Mouse (Mus musculus) adrenal gland, postnatal 14 days (tissue): ENCODE results near the gene Prom1. TPM values are rescaled to one million over a fixed set of nuclear protein-coding genes. Genes with fewer than 3 reads are reported as not detected.

ENCODE experiments used
- DNase-seq: peaks from one replicate; pipeline ENCODE4 v3.0.0; 2021; ENCODE audit warnings: mixed read lengths
- total RNA-seq: library from RNA; stranded (reverse); gene quantifications from 2 replicates; pipeline ENCODE4 v1.2.3, GENCODE M21; 2021

The Prom1 gene
- total RNA-seq, 1 experiment from 2014 or later = 11.4 TPM

DNA sequence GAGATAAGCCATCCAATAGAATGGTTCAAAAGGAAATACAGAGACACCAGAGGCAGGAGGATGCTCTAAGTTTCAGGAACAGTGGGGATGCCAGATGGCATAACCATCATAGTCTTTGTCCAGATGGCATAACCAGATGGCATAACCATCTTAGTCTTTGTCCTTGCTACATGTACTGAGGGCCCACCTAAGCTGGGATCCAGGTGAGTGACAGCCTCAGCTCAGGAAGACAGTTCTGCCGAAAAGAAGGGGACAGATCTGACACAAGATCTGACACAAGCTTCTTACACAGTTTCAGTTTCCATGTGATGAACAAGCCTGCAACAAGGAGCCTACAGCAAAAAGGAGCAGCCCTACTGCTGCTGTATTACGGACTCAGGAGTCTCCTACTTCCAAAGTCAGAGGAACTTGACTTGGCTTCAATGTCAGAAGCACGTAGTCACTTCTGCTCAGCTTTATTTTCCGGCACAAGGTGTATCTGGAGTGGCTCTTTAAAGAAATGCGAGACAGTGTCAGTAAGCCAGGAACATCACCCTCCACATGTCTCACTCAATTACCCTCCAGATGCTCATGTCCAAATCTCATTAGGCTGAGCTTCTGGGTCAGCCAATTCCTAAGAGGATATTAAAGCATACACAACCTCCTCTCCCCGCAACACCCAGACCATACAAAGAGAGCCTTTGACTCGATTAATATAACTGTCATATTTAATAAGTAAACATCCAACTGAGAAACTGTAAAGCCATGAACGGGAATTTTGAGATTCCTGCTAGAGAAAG lies 21.4 kb downstream of the Prom1 start:
- no peak for DNase-seq

GRCm38 (mm10) chr5:44075432-44075831 lies 26.4 kb downstream of the Prom1 start:
- DNase-seq = no peak

GRCm38 (mm10) chr5:44073634-44074033 lies 28.2 kb downstream of the Prom1 start:
- DNase-seq = no peak

DNA sequence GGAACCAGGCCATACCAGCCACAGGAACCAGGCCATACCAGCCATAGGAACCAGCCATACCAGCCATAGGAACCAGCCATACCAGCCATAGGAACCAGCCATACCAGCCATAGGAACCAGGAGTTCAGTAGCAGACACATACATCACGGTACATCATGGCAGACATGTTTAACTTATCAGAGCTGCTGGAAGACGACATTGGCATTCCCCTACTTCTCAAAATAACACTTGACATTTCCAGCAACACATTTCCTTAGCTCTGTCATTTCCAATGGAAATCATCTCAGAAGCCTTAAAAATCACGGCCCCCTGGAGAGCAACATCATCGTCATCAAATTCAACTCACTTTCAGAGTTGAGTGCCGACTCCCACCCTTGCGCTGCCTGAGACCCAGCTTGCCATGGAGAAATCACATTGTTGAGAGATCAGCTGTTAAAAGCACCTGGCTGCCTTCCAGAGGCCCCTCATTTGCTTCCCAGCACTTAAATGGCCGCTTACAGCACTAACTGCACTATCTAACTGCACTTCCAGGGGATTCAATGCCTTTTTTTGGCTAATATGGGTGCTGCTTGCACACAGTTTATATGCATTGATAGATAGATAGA lies 31.2 kb downstream of the Prom1 start:
- no peak for DNase-seq

GRCm38 (mm10) chr5:44058258-44058657 lies 43.6 kb downstream of the Prom1 start:
- no peak for DNase-seq

- DNase-seq = no peak
Observed at GRCm38 (mm10) chr5:44050213-44050612, 51.6 kb downstream of the Prom1 start.

- no peak for DNase-seq
Observed at GRCm38 (mm10) chr5:44049395-44049976, 52.3 kb downstream of the Prom1 start.

- DNase-seq = no peak
Observed at GRCm38 (mm10) chr5:44048568-44049363, 53.1 kb downstream of the Prom1 start.

DNA sequence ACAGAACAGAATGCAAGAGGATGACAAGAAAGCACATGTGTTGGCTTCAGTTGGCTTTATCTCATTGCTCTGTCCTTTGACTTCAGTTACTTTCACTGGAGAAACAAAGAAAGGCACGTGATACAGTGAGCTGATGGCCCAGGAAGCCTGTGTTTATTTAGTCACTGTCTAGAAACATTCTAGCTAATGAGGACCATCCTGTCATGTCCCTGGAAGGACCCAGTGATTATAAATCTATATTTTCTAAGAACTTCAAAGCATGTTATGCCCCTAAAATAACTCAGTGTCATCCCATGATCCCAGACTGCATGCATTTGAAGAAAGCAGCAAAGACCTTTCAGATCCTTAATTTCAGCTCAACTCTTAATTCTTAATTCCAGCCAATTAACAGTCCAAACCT lies 60.1 kb downstream of the Prom1 start:
- DNase-seq = no peak

DNA sequence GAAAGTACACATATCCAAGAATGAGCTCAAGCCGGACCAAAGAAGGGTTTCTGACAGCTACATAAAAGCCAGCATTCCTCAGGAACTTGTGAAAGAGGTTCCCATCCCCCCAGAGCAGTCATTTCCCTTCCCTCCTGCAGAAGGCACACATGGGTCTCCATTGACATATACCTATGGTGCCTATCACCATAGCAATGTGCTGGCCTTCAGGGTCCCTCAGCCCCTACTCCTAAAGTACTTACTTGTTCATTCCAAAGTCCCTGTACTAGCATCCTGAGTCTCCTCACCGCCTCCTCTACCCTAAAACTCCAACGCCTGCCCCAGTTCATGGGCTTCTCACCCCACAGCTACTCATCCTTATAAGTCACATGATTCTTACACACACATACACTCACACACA lies 60.8 kb downstream of the Prom1 start:
- no peak for DNase-seq

DNA sequence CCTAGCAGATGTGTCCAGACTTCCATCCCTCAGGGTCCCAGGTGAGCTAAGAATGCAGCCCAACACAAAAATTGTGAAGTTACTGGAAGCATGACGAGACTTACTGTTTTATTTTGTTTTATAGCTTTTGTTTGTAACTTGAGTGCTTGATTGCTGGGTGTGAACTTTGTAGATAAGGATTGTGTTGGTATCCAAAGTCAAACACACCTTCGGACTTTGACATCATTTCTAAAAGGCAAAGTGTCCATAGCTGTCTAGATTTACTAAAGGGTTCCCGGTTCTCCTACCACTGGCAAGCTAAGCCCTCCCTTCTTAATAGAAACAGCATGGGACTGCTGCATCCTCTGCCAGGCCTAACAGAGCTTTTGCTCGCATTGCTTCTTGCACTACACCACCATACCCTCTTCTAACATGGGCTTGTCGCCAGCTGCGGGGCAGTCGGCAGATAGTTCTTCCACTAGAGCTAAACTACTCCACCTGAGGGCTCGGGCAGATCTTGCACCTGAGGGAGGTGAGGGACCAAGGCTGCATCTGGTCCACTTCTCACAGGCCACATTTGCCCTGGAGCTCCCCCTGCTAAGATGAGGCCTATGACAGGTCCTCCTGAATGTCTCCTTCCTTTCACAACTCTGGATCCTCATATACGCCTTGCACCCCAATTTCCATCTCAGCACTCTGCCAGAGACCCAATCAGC lies 103.4 kb downstream of the Prom1 start:
- no peak for DNase-seq

DNA sequence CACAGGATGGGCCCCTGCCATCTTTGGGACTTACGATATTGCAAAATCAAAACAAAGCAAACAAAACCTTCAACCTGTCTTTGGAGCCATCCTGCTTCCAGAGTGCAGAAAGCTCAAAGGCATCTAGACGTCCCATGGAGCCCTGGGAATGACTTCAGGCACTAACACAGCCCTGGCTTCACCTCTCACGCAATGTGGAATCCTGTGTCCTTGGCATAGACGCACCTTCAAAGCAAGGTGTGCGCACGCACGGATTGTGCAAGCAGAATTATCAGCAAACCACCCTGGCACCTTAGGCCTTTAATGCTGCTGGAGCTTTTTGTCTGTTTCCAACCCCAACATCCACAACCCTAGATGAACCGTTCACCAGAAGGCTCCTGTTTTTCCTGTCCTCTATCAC lies 104.2 kb downstream of the Prom1 start:
- DNase-seq = no peak

DNA sequence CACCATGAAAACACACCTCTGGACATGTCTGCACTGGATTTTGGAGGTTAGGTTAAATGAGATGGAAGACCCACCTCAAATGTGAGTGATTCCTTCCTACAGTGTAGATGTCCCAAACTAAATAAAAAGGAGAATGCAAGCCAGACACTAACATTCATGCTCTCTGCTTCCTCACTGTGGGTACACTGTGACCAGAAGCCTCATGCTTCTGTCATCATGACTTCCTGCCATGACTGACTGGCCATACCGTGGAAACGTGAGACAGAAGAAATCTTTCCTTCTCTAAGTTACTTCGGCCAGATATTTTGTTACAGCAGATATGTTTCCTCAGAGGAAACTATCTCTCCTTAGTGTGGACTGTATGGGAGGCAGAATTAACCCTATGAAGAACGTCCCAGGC lies 105.7 kb downstream of the Prom1 start:
- no peak for DNase-seq

DNA sequence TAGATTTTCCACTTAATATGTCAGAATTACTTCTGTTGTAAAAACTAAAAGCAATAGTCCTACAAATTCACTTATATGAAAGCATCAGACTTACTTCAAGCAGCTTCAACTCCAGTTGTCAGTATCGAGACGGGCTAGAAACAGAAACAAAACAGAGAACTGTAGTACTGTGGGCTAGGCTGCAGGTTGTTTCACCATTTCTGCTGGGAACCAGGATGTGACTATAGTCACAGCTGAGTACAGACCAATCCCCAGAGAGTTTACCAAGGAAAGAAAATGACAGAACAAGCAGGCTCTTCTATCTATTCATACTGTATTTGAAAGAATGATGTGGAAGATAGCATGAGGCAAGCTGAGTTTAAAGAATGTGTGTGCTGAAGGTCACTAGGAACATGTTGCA lies 106.9 kb downstream of the Prom1 start:
- no peak for DNase-seq

DNA sequence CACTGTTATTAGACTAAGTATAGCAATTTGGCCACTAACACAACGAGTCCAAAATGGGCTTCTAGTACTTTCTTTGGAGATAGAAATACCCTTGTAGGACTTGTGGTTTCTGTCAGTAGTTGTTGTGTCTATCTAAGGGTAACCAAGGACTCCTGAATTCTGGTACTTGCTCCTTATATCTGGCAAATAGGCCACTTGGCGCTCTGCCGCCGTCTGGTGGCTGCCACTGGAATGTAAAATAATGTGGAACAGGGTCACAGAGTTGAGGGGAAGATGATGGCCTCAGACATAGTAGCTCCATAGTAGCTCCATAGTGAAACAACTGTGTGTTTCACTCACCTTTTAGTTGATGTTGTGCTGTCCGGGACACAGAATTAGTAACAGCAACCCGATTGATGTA lies 111.5 kb downstream of the Prom1 start:
- DNase-seq = peak; percentile 76

DNA sequence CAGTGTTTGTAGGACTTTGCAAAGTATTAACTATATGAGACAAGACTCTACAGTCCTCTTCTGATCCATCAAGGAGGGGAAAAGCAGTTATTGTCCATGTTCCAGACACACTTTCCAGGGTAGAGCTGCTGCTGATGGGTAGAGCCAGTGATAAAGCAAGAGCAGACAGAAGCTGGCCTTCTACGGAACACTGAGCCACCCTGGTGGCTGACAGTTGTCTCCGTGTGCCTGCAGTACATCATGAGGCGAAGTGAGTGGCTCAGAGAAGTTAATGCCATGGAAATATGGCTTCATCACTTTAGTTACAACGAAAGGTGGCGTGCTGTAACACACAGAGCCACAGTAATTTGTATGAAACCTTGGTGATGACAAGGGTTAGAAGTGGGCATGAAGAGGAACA lies 112.8 kb downstream of the Prom1 start:
- DNase-seq = no peak

DNA sequence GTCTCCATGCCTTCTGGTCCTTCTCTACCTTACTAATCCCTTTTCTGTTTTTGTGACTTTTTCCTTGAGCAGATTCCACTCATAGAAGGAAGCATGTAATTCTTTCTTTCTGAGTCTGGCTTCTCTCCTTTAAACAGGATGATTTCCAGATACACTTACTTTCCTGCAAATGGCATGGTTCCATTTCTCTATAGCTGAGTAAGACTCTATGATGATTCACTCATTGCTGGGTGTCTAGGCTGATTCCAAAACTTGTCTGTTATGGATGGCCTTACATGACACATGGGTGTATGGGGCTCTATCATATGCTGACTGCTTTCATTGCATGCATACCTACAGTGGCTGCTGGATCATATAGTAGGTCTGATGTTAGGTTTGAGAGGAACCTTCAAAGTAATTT lies 115.6 kb downstream of the Prom1 start:
- no peak for DNase-seq

DNA sequence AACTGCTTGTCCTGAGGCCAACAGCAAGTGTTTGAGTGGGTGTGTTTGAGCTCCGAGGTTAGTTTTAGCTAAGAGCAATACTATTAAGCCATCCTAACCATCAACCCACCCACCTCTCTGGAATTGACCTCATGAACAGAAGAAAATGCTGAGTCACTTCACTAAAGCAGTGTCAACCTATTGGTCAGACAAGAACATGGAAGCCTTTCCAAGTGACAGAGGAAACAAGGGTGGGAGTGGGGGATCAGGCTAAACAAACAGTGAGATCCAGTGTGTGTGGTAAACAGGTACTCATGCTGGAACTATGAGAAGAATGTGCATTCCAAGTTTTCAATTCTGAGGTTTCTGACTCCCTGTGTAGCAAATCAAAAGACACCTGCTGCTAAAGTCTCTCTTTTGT lies 118.9 kb downstream of the Prom1 start:
- DNase-seq = no peak

DNA sequence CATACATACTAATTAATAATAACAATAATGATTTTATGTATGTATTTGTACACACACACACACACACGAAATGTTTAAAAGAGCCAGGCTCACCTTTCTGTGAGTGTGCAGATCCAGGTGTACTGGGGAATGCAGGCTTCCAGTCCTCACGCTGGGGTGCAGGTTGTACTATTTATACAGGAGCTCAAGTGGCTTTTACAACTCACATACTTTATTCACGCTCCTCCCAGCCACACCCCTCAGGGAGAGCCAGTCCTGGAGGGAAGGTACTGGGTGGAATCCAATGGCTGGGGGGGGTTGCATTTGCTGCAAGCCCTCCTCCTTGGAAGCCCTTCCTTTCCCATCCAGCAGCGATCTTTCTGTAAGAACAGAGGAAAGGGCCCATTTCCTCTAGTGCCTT lies 120.2 kb downstream of the Prom1 start, which contains the start of gene Fgfbp1:
TSS of gene Fgfbp1 (minus strand) at position 160 of the 400 bp plus-strand sequence.
- DNase-seq = no peak

- DNase-seq = no peak
Observed at GRCm38 (mm10) chr5:43980397-43980796, 121.4 kb downstream of the Prom1 start.

DNA sequence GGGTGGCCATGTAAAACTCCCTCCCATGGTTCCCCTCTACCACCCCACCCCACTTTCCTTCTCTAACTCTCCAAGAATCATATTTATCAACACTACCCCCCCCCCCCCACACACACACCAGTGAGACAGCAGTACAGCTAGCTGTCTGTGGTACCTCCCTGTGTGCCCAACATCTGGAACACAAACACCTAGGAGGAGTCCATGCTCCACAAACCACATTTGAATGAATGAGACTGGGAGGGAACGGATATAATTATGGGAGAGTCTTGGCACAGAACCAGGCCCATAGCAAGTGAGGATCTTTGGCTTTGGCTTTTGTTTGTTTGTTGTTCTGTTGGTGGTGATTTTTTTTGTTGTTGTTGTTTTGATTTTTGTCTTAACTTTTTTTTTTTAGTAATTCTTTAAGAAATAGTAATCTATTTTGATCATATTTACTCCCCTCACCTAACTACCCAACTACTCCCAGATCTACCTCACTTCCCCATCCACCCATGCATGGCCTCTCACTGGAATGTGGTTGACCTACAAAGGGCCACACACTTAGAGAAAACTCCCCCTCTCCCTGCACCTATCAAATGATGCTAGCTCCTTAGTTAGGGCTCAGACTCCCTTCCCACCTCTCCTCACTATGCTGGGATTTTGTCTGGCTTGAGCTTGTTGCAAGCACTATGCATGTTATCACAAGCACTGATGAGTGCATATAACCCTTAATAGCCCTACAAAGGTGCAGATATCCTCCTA lies 124.8 kb downstream of the Prom1 start:
- DNase-seq = no peak

DNA sequence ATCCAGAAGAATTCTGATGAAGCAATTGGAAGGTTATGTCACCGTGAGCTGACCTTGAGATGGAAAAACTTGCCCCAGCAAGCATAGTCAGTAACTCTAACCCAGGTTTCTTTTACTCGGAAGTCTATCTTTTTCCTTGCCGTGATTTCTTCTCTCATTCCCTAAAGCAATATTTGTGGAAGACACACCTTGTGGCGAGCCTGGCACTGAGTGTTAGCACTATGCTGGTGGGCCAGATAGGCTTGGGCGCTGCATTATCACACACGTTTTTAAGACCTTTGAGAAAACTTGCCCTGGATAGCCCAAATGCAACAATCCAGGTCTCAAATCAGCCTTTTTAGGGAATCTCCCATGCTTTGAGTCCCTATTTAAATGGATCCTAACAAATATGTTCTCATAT lies 127.7 kb downstream of the Prom1 start:
- DNase-seq = no peak
